Mouse (Mus musculus): ENCODE measurements around the gene Brd1.

The Brd1 gene

GRCm38 (mm10) chr15:88680931-88681330 is 53.1 kb downstream of the Brd1 start:
- DNase-seq: peak; percentile 38

DNA sequence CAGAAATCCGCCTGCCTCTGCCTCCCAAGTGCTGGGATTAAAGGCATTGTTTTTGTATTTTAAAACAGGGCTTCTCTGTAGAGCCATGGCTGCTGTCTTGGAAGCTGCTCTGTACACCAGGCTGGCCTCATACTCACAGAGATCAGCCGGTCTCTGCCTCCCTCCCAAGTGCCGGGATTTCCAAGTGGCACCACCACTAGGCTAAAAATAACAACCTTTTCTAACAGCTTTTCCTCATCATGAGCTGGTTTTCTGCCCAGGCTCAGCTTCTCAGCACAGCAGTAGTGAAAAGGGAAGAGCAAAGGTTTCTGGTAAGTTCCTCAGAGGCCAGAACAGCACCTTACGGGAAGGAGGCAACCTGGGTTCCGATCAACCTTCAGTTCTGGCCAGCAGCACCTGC is 56.5 kb downstream of the Brd1 start:
- DNase-seq: peak; percentile 58

GRCm38 (mm10) chr15:88675998-88676397 is 58.0 kb downstream of the Brd1 start:
- no peak for DNase-seq

GRCm38 (mm10) chr15:88668693-88669092 is 65.3 kb downstream of the Brd1 start:
- no peak for DNase-seq

DNA sequence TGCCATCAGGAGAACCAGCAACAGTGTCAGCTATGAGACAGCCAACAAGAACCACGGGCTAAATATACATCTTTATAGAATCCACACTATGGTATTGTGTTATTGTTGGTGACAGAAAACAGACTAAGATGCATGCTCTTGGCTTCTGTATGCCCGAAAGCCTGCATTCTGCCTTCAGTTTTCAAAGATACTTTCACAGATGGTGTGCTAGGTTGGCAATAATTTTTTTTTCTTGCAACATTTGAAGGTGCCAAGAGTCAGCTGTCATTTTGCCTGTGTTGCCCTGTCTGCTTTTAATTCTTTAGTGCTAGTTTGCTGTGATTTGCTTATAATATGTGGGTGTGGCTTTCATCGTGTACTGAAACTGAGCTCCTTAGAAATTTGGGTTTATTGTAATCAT is 66.4 kb downstream of the Brd1 start:
- peak; percentile 35 for DNase-seq

DNA sequence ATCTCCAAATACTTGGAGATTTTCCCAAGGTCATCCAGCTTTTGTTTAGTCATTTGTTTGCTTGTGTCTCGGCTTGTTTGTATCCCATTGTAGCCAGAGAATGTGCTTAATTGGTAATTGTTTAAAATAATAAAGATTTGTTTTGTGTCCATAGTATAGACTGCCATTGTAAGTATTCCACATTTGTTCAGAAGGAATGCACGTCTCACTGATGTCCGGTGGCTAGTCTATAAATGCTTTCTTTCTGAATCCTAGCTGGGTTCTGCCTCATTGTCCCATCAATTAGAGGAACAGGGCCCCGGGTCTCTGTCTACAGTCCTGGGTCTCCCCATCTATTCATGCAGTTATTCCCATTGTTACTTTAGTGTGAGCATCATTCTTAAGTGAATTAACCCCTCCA is 68.2 kb downstream of the Brd1 start:
- no peak for DNase-seq

DNA sequence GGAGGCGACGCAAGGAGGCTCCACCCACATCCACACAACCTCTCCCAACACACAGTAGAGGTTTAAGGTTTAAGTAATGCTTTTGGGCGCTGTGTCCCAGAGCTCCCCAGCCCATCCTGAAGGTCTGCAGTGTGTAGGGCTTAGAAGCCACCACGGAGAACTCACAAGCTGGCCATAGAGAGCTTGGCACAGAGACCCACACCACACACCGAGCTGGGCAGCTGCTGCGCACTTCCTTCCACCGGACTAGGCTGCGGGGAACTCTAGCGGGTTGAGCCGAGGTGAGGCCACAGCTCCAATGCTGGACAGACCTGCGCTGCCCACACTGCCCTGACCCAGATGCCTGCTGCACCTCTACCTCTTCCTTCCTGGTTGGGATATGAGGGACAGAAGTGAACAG is 71.0 kb downstream of the Brd1 start:
- DNase-seq: no peak

GRCm38 (mm10) chr15:88662111-88662850 is 71.8 kb downstream of the Brd1 start:
- DNase-seq: peak; percentile 75

DNA sequence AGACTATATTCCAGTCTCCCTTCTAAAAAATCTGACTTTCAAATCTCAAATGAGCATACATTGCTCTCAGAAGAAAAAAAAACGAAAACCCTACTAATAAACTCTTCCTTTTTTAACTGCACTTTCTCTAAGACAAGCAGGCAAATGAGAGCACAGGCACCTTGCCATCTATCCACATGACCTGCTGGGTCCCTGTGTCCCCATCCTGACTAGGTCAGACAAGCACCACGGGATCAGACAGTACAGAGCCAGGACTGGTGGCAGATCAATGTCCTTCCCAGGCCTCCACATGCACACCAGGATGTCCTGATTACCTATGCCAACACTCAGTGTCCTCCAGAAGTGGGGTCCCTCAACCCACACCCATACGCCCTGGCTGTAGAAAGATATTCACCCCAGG is 72.4 kb downstream of the Brd1 start:
- DNase-seq: no peak

GRCm38 (mm10) chr15:88652006-88652405 is 82.0 kb downstream of the Brd1 start:
- no peak for DNase-seq

DNA sequence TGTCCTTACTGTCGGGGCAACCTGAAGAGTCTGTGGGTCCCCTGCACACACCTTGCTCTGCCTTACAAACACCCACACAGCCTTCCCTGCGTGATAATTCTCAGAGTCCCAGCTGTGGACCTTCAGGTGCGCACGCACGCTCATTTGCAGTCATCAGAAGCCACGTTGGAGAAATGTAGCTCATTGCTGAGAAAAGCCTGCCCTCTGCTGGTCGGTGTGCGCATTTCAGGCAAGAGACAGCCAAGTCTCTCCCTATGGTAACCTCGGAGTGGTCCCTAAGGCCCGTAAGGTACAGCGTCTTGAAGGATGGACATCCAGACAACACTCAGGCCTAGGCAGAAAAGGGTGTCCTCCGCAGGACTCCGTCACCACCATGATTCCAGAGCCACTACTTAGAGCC is 83.0 kb downstream of the Brd1 start:
- peak; percentile 92 for DNase-seq
